Mouse (Mus musculus) midbrain, embryonic 12.5 days (tissue): ENCODE measurements around the gene Gm13279. TPM values are rescaled to one million over a fixed set of nuclear protein-coding genes. Genes with fewer than 3 reads are reported as not detected.

Experiments used
- polyA plus RNA-seq: library from polyadenylated mRNA; unstranded; fragments of >200 nt; fragmentation: Nextera tagmentation; extraction: Ambion mirVana; gene quantifications from 2 replicates; pipeline ENCODE4 v1.2.1, GENCODE M21; 2016

Gm13279 gene
- polyA plus RNA-seq, 1 experiment from 2014 or later = not detected

Other genes with a start within 250 kb of the Gm13279 start
- gene Ifna15, start 239.2 kb upstream of the Gm13279 start, polyA plus RNA-seq = not detected in 2 replicates
- not detected in 2 replicates for gene Ifna14, start 225.6 kb upstream of the Gm13279 start, polyA plus RNA-seq
- gene Ifna9, start 205.0 kb upstream of the Gm13279 start, polyA plus RNA-seq = not detected in 2 replicates
- not detected in 2 replicates for gene Ifna12, start 194.0 kb upstream of the Gm13279 start, polyA plus RNA-seq
- gene C87499, start 163.0 kb upstream of the Gm13279 start, polyA plus RNA-seq = not detected in 2 replicates
- gene Ifna13, start 152.9 kb upstream of the Gm13279 start, polyA plus RNA-seq = not detected in 2 replicates
- gene Ifna16, start 120.5 kb upstream of the Gm13279 start, polyA plus RNA-seq = not detected in 2 replicates
- gene Ifna2, start 113.5 kb upstream of the Gm13279 start, polyA plus RNA-seq = not detected in 2 replicates
- gene Ifnab, start 106.0 kb upstream of the Gm13279 start, polyA plus RNA-seq = not detected in 2 replicates
- gene Gm26566, start 75.6 kb upstream of the Gm13279 start, polyA plus RNA-seq = 1.3 and 2.0 TPM in 2 replicates
- gene Klhl9, start 74.9 kb upstream of the Gm13279 start, polyA plus RNA-seq = 142 and 153 TPM in 2 replicates
- not detected in 2 replicates for gene Gm13271, start 42.5 kb upstream of the Gm13279 start, polyA plus RNA-seq
- gene Gm13283, start 37.3 kb upstream of the Gm13279 start, polyA plus RNA-seq = 0.14 and 0.20 TPM in 2 replicates
- not detected in 2 replicates for gene Gm13290, start 23.6 kb upstream of the Gm13279 start, polyA plus RNA-seq
- gene Gm13289, start 20.5 kb upstream of the Gm13279 start, polyA plus RNA-seq = not detected in 2 replicates
- gene Gm13272, start 17.5 kb upstream of the Gm13279 start, polyA plus RNA-seq = 0.31 TPM in 1 of 2 replicates, not detected in the other
- gene Ifnz, start 15.3 kb upstream of the Gm13279 start, polyA plus RNA-seq = 0.37 TPM in 1 of 2 replicates, not detected in the other
- gene Gm13276, start 11.7 kb upstream of the Gm13279 start, polyA plus RNA-seq = not detected in 2 replicates
- not detected in 2 replicates for gene Gm13277, start 8.8 kb upstream of the Gm13279 start, polyA plus RNA-seq
- not detected in 2 replicates for gene Gm13278, start 5.8 kb upstream of the Gm13279 start, polyA plus RNA-seq
- not detected in 2 replicates for gene Gm13275, start 2.9 kb upstream of the Gm13279 start, polyA plus RNA-seq
- gene Gm13285, start 2.3 kb downstream of the Gm13279 start, polyA plus RNA-seq = 0.83 TPM in 1 of 2 replicates, not detected in the other
- not detected in 2 replicates for gene Gm13287, start 5.9 kb downstream of the Gm13279 start, polyA plus RNA-seq
- not detected in 2 replicates for gene Gm13288, start 8.1 kb downstream of the Gm13279 start, polyA plus RNA-seq
- gene Ifna7, start 18.8 kb downstream of the Gm13279 start, polyA plus RNA-seq = not detected in 2 replicates
- not detected in 2 replicates for gene Ifna11, start 22.6 kb downstream of the Gm13279 start, polyA plus RNA-seq
- not detected in 2 replicates for gene Ifna6, start 30.0 kb downstream of the Gm13279 start, polyA plus RNA-seq
- not detected in 2 replicates for gene Ifna5, start 38.1 kb downstream of the Gm13279 start, polyA plus RNA-seq
- not detected in 2 replicates for gene Ifna4, start 44.5 kb downstream of the Gm13279 start, polyA plus RNA-seq
- not detected in 2 replicates for gene Ifna1, start 52.7 kb downstream of the Gm13279 start, polyA plus RNA-seq
- not detected in 2 replicates for gene Ifne, start 82.8 kb downstream of the Gm13279 start, polyA plus RNA-seq